Mouse (Mus musculus): ENCODE data around the gene D17H6S53E.

DNA sequence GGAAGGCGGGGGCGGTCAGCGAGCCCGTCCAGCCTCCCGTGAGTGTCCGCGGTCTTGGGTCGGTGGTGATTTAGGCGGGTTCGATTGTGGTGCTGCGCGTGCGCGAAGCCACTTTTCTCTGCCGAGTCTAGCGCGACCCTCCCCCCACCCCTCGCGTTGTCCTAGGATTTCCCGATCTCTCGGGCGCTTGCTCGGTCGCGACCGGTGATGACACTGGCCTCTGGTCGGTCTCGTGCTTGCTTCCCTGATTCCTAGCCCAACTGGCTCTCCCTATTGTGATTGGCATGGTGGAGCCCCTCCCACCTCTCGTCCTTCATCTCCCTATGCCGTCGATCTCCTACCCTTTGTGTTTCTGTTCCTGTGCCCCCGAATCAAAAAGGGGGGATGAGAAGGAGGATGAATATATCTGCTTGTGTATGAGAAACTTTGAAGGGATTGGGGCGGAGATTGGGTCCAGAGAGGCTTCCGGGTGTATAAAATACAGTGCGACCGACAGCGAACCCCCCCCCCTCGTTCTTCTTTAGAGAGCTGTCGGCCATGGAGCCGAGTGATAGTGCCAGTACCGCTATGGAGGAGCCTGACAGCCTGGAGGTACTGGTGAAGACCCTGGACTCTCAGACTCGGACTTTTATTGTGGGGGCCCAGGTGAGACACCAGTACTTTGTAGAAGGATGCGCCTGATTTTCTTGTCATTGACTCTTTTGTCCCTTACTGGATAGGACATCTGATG lies 9.6 kb downstream of the D17H6S53E start:
- 0 out of 2 replicates have a peak, but pooled peaks have one; percentile 20 for TF ChIP-seq CTCF (IDR thresholded peaks at IDR 0.05; ENCODE audit: low read depth)
- no peak for TF ChIP-seq EP300 (IDR thresholded peaks at IDR 0.05; ENCODE audit: low read depth)
